ENCODE assay signal across 8 mouse cellular contexts in genomic region chr15:26895251-26895711, GRCm38 (mm10). TPM values are rescaled to one million over a fixed set of nuclear protein-coding genes. Genes with fewer than 3 reads are reported as not detected.
A peak's percentile ranks its signal among the peaks of the same experiment; 100 is the strongest.
DNase-seq lines count a peak whose midpoint lies in the region; ATAC-seq and TF ChIP-seq lines count a peak whose summit lies in the region.

Gene Fbxl7 (minus strand): TSS chr15:26895580.

- peak; percentile 90 for ATAC-seq in forebrain, embryonic 16.5 days

- H3K9me3 ChIP-seq in ES-E14 (ENCODE audit: control insufficient read depth, insufficient read depth, low read depth, low read length), result no peaks in the 10 kb centered on the region
- H3K9me3 ChIP-seq in forebrain, embryonic 16.5 days (ENCODE audit: control insufficient read depth, low read length), result no peaks in the 10 kb centered on the region

- no peaks in the 10 kb centered on the region for H3K4me1 ChIP-seq in ES-E14 (ENCODE audit: control insufficient read depth in 2 of 2, insufficient read depth in 2 of 2, low read length in 2 of 2, poor library complexity in 1 of 2)
- peaks cover 20% of the 10 kb centered on the region for H3K4me1 ChIP-seq in forebrain, embryonic 16.5 days (replicated peaks; ENCODE audit: control insufficient read depth, insufficient read depth, low read length)
- H3K4me1 ChIP-seq in lung, adult 2 months (ENCODE audit: control insufficient read depth, insufficient read depth, low read length), result no peaks in the 10 kb centered on the region; the same call in 1 of the 2 replicates

- TF ChIP-seq POLR2A in lung, adult 2 months (IDR thresholded peaks at IDR 0.05; ENCODE audit: borderline replicate concordance, extremely low read depth, low read depth, low read length), result peak; percentile 63

- no peak within 1 kb of the TSS for H3K27ac ChIP-seq in ES-E14 (ENCODE audit: insufficient read depth, low read depth, low read length, poor library complexity, severe bottlenecking)
- peak within 1 kb of the TSS; percentile 61 for H3K27ac ChIP-seq in forebrain, embryonic 16.5 days (ENCODE audit: low read length)

- DNase-seq in ES-E14 (ENCODE audit: low read depth, low spot score), result peak; percentile 34
- peak; percentile 22 to 39 for DNase-seq in cerebellum, adult 18-20 months
- DNase-seq in heart, postnatal 14 days, result peak; percentile 88 to 89
- peak; percentile 38 to 67 for DNase-seq in layer of hippocampus, adult 18-20 months (ENCODE audit: low spot score in 2 of 2)
- DNase-seq in lung, adult 2 months, result peak; percentile 84
- DNase-seq in ovary, postnatal 36 days (ENCODE audit: low spot score), result peak; percentile 91
- peak; percentile 57 for DNase-seq in urinary bladder, postnatal 25 days (ENCODE audit: low spot score)

- peak within 1 kb of the TSS; percentile 74 to 90 for H3K4me3 ChIP-seq in ES-E14 (ENCODE audit: insufficient read depth in 1 of 2, low read depth in 1 of 2, low read length in 2 of 2, poor library complexity in 1 of 2, severe bottlenecking in 1 of 2)
- H3K4me3 ChIP-seq in forebrain, embryonic 16.5 days (replicated peaks; ENCODE audit: low read length), result peak within 1 kb of the TSS; percentile 71
- peak within 1 kb of the TSS; percentile 69 for H3K4me3 ChIP-seq in lung, adult 2 months (replicated peaks; ENCODE audit: extremely low read depth, low read depth, low read length)

- WGBS in forebrain, embryonic 16.5 days, result under 1% methylated on average over 42 of the region's 58 CpGs
- WGBS in lung, adult 2 months, result under 1% methylated on average over 50 of the region's 58 CpGs

- peak within 1 kb of the TSS; percentile 93 for H3K4me2 ChIP-seq in forebrain, embryonic 16.5 days (ENCODE audit: low read length)

- no peaks in the 10 kb centered on the region for H3K36me3 ChIP-seq in ES-E14 (ENCODE audit: control insufficient read depth, insufficient read depth, low read length, poor library complexity, severe bottlenecking)
- H3K36me3 ChIP-seq in forebrain, embryonic 16.5 days (ENCODE audit: control insufficient read depth, insufficient read depth), result no peaks in the 10 kb centered on the region

- intact Hi-C loops in heart, postnatal 14 days (cut with DNase I), result loop anchor here (5.0 kb wide), 3 partner anchors 178 to 273 kb away; no protein-coding TSS in a partner anchor

- peak within 1 kb of the TSS; percentile 69 for H3K9ac ChIP-seq in ES-E14 (ENCODE audit: insufficient read depth, low read depth, low read length, poor library complexity, severe bottlenecking)
- peak within 1 kb of the TSS; percentile 65 for H3K9ac ChIP-seq in forebrain, embryonic 16.5 days (replicated peaks; ENCODE audit: low read depth, low read length)

- in situ Hi-C loops in ES-E14 (cut with MboI; ENCODE audit: low sequenced_read_pairs in 2 of 2, unreplicated experiment in 2 of 2), result no loop called here

- H3K27me3 ChIP-seq in forebrain, embryonic 16.5 days (replicated peaks; ENCODE audit: control insufficient read depth, insufficient read depth, low read length), result peaks cover 4% of the 10 kb centered on the region; the same call in 1 of the 2 replicates

- no peak for TF ChIP-seq CTCF in lung, adult 2 months (IDR thresholded peaks at IDR 0.05; ENCODE audit: insufficient read depth, low read length)

TF ChIP-seq in ES-E14, 5 proteins besides CTCF, POLR2A, EP300 and RAD21:
- no peak for TF ChIP-seq MAFK (IDR thresholded peaks at IDR 0.05; ENCODE audit: insufficient read depth, low read depth, low read length)
- no peak for TF ChIP-seq HCFC1 (IDR thresholded peaks at IDR 0.05; ENCODE audit: borderline replicate concordance, insufficient read depth, low read length)
- no peak for TF ChIP-seq ZC3H11A (IDR thresholded peaks at IDR 0.05; ENCODE audit: borderline replicate concordance, low read depth, low read length)
- no peak for TF ChIP-seq ZNF384 (IDR thresholded peaks at IDR 0.05; ENCODE audit: low read depth, low read length)
- no peak for TF ChIP-seq CHD2 (IDR thresholded peaks at IDR 0.05; ENCODE audit: low read depth, low read length)

RNA-seq across cellular contexts. Expression of gene Fbxl7, which starts in this region (rescaled TPM):
- total RNA-seq in ES-E14 (2012; rRNA removed), result 0.98 and 1.2 TPM in 2 replicates
- 5.1 and 5.7 TPM in 2 replicates for polyA plus RNA-seq in forebrain, embryonic 16.5 days (2015; fragmentation: Nextera tagmentation; extraction: Ambion mirVana)
- 1 to 10 TPM; 6.0 to 6.6 TPM for total RNA-seq in heart, postnatal 14 days (2021)
- total RNA-seq in layer of hippocampus, adult 18-20 months (2021), result 1 to 10 TPM; 7.1 to 8.5 TPM
- 7.5 and 7.7 TPM in 2 replicates for polyA plus RNA-seq in lung, adult 2 months (2012; rRNA removed)

Comparison
In these comparisons a context has a peak if more than half of its experiments do, and no peak if none do; other contexts are left out.
1. DNase-seq: peak in every context shown above with its lines; median percentile 91 in ovary, postnatal 36 days; 88 in heart, postnatal 14 days; 84 in lung, adult 2 months; 57 in urinary bladder, postnatal 25 days; 52 in layer of hippocampus, adult 18-20 months; 34 in ES-E14; 30 in cerebellum, adult 18-20 months.